Mouse (Mus musculus): Measurements from ENCODE around the gene Anxa4.

The Anxa4 gene

DNA sequence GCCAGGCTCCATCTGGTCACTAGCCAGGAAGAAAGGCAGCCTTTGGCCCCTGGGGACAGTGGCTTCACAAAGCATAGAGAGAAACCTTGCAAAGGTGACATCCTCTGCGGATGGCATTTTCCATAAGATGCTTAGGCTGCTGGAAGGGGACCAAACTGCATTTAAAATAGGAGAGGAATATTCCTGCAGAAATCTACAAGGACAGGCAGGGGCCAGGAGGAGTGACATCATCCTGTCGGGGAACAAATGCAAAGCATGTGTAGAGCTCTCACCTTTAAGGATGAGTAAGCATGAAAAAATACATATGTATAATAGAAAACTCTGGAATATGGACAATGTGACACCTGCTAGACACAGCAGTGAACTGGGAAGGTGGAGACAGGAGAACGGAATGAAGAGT lies 7.1 kb upstream of the Anxa4 start:
- no peak for DNase-seq (ENCODE audit: low spot score)

GRCm38 (mm10) chr6:86797455-86797854 lies 4.1 kb upstream of the Anxa4 start:
- DNase-seq (ENCODE audit: low spot score) = no peak

- no peak for DNase-seq (ENCODE audit: low spot score)
Measured at GRCm38 (mm10) chr6:86793957-86794356, 573 bp upstream of the Anxa4 start.

DNA sequence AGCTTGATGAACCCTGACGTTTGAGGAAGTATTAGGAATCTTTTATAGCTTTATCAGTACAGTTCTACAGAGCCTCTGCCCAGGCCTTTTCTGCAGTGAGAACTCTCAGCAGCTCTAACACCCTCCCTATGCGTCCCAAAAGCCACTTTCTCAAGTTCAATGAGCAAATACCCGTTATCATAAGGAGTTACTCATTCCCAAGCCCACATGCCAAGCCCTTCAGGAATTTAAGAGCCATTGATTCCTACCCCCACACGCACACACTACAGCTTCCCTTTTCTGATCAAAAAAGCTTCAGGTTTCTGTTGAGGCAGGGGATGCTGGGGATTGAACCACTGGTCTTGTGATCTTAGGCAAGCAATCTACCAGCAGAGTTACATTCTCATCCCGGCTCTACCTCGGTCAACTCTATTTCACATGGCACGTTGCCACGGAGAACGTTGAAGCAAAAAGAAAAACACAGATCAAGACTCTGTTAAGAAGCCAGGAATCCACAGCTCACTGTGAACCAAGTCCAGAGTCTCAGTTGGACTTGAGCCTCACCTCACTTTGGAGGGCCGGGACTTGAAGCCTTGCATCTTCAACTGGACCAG lies 2.9 kb downstream of the Anxa4 start:
- DNase-seq (ENCODE audit: low spot score) = no peak

GRCm38 (mm10) chr6:86788242-86788641 lies 5.1 kb downstream of the Anxa4 start:
- DNase-seq (ENCODE audit: low spot score) = no peak

GRCm38 (mm10) chr6:86786545-86786944 lies 6.8 kb downstream of the Anxa4 start:
- no peak for DNase-seq (ENCODE audit: low spot score)

GRCm38 (mm10) chr6:86784739-86785138 lies 8.6 kb downstream of the Anxa4 start:
- no peak for DNase-seq (ENCODE audit: low spot score)

DNA sequence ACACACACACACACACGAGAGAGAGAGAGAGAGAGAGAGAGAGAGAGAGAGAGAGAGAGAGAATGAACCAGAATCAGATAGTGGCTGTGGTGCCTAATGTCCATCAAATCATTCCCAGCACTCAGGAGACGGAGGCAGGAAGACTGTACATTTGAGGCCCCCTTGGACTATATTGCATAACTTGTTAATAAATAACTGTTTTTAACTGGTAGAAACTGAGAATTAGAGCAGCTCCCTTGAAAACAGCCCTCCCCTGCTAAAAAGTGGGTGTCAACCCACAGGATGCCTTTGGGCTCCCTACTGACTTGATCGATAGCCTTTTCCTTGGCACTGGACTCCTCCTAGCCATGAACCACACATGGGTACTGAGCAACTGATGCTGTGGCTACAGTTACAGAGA lies 11.0 kb downstream of the Anxa4 start:
- no peak for DNase-seq (ENCODE audit: low spot score)

DNA sequence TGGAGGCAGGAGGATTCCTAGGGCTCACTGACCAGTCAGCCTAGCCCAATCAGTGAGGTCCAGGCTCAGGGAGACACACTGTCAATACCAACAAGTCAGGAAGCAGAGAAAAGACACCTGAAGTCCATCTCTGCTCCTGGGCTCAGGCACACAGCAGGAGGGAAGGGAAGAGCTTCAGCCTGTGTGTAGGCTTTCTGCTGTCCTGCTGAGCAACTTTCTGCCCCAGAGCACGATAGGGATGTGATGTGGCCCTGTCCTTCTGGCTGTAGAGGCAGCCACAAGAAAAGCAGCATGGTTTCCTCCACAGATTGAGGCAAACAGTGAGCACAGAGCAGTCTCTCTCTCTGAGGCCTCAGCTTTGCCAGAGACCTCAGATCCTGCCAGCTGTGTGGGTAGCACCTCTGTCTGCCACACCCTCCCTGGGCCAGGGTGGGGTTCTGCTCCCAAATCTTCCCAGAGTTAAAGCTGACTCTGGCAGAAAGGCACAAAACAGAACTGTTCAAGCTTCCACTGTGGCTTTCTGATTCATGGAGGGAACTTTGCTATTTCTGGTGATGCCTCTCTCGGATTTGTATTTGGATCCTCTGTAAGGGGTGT lies 11.9 kb downstream of the Anxa4 start:
- no peak for DNase-seq (ENCODE audit: low spot score)

DNA sequence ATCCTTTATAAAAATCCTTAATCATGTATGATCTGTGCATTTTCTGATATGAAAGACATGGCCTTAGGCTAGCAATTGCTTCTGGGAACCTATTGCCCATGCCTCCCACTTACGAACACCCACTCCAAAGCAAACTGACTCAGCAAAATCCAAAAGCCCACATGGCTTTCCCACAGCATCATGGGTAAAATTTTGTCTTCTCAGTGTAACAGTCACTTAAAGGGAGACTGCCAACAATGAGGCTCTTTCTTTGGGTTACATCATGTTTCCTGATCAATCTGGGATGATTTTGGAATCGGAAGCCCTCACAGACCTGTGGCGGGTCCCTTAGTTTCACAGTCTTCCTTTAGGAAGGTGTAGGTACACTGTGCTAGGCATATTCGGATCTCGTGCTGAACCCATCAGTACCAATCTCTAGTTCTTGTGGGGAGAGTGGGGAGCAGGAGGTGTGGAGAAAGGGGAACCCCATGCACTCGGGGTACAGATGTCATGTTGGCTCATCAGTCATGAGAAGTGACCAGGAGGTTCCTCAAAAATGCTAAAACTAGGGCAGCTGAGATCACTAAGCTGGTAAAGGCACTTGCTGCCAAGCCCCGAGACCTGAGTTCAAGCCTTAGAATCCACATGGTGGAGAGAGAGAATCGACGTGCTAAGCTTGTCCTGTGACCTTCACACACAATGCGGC lies 14.3 kb downstream of the Anxa4 start:
- DNase-seq (ENCODE audit: low spot score) = peak; percentile 7

DNA sequence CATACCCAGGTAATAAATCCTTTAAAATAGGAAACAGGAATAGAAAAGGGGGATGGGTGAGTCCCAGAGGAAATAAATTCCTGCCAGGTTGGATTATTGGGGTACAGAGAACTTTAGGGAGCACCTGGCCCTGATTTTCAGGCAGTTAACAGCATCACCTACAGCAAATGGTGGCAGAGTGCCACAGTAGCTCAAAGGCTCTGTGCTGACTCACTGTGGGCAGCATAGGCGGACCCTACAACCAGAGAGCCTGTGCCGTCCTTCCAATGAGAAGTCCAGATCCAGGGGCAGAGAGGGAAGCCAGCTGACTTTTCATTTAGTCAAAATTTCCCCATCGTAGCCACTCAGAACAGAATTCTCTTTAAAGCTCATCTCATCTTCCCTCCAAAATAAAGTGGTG lies 16.2 kb downstream of the Anxa4 start:
- DNase-seq (ENCODE audit: low spot score) = no peak

DNA sequence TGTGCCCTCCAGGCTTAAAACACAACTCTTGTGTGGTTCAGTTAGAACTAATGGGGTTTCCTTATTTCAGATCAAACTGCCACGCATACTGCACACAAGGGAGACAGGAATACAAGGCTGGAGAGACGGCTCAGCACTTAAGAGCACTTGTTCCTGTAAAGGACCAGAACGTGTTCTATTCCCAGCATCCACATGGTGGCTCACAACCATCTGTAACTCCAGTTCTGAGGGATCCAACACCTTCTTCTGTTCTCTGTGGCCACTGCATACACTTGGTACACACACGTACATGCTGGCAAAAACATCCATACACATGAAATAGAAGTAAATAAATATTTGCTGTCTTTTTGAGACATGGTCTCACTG lies 16.7 kb downstream of the Anxa4 start:
- peak; percentile 16 for DNase-seq (ENCODE audit: low spot score)

GRCm38 (mm10) chr6:86776001-86776705 lies 17.2 kb downstream of the Anxa4 start:
- DNase-seq (ENCODE audit: low spot score) = peak; percentile 6

DNA sequence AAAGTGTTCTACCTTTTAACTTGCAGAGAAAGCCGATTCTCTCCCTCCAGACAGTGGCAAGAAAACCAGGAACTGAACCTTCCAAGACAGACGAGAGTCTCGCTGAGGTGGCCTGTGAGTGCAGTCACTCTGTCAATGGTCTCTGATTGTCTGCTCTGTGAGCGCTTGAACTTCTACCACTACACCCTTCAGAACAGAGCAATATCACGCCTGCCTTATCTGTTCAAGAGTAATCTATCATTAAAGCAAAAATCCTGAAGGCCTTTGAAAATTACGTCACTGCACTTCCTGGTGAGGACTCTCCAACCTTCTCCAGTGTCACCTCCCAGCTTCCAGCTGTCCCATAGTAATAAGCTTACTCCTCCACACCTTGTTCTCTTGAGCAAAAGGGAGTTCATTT lies 18.4 kb downstream of the Anxa4 start:
- DNase-seq (ENCODE audit: low spot score) = no peak

GRCm38 (mm10) chr6:86773830-86774229 lies 19.6 kb downstream of the Anxa4 start:
- DNase-seq (ENCODE audit: low spot score) = no peak

GRCm38 (mm10) chr6:86772631-86773030 lies 20.8 kb downstream of the Anxa4 start:
- DNase-seq (ENCODE audit: low spot score) = no peak

- DNase-seq (ENCODE audit: low spot score) = no peak
Measured at GRCm38 (mm10) chr6:86768938-86769337, 24.4 kb downstream of the Anxa4 start.

- no peak for DNase-seq (ENCODE audit: low spot score)
Measured at GRCm38 (mm10) chr6:86768186-86768776, 25.1 kb downstream of the Anxa4 start.

- DNase-seq (ENCODE audit: low spot score) = no peak
Measured at GRCm38 (mm10) chr6:86767465-86767864, 25.9 kb downstream of the Anxa4 start.

GRCm38 (mm10) chr6:86765637-86766059 lies 27.7 kb downstream of the Anxa4 start:
- DNase-seq (ENCODE audit: low spot score) = no peak

DNA sequence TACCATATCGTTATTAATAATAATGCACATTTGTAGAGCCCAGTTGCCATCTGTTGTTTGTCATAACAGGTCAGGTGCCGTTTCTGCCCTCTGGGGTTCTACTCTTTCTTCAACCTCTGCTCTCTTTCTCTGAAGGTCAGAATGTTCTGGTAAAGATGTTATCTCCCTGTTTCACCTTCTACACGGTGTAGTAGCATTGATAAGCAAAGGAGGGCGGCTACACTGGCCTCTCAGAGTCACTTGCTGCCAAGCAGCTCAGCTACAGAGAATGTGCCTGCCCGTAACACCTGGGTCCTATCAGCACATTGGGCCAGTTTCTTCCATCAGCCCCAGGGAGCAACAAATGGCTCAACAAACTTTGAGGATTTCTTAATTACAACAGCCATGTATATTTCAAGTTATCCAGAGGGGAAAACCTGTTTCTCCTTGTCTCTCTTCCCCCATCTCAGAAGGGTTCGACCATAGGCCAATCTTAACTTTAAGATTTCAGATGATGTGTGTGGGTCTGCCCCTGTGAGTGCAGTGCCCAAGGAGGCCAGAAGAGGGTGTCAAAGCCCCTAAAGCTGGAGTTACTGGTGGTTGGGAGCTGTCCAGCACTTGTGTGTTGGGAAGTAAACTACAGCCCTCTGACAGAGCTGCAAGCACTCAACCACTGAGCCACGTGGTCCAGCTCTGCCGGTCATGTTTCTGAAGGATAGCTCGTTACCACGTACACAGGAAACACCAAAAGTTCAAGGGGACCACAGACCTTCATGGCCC lies 39.1 kb downstream of the Anxa4 start:
- DNase-seq (ENCODE audit: low spot score) = no peak

Measured in layer of hippocampus, adult 9-10 months (tissue).